Mouse (Mus musculus): ENCODE data around the gene Lrmda. TPM values are rescaled to one million over a fixed set of nuclear protein-coding genes. Genes with fewer than 3 reads are reported as not detected.

The Lrmda gene
- total RNA-seq, 2 experiments from 2014 or later = 0.57 to 0.62 TPM

- no peak for DNase-seq (ENCODE audit: low spot score in 2 of 2)
Measured at GRCm38 (mm10) chr14:22089866-22090470, 70.5 kb downstream of the Lrmda start.

- no peak for DNase-seq (ENCODE audit: low spot score in 2 of 2)
Measured at GRCm38 (mm10) chr14:22090778-22091211, 71.3 kb downstream of the Lrmda start.

- no peak for DNase-seq (ENCODE audit: low spot score in 2 of 2)
Measured at GRCm38 (mm10) chr14:22091306-22091705, 71.8 kb downstream of the Lrmda start.

- no peak for DNase-seq (ENCODE audit: low spot score in 2 of 2)
Measured at GRCm38 (mm10) chr14:22093124-22093523, 73.6 kb downstream of the Lrmda start.

GRCm38 (mm10) chr14:22101961-22102805 is 82.7 kb downstream of the Lrmda start:
- DNase-seq (ENCODE audit: low spot score in 2 of 2) = no peak

- no peak for DNase-seq (ENCODE audit: low spot score in 2 of 2)
Measured at GRCm38 (mm10) chr14:22105855-22106254, 86.3 kb downstream of the Lrmda start.

GRCm38 (mm10) chr14:22106777-22107176 is 87.3 kb downstream of the Lrmda start:
- DNase-seq (ENCODE audit: low spot score in 2 of 2) = no peak

- DNase-seq (ENCODE audit: low spot score in 2 of 2) = no peak
Measured at GRCm38 (mm10) chr14:22109423-22109822, 89.9 kb downstream of the Lrmda start.

GRCm38 (mm10) chr14:22113463-22114361 is 94.2 kb downstream of the Lrmda start:
- no peak for DNase-seq (ENCODE audit: low spot score in 2 of 2)

GRCm38 (mm10) chr14:22114651-22115351 is 95.3 kb downstream of the Lrmda start:
- DNase-seq (ENCODE audit: low spot score in 2 of 2) = no peak

GRCm38 (mm10) chr14:22118096-22118495 is 98.6 kb downstream of the Lrmda start:
- DNase-seq (ENCODE audit: low spot score in 2 of 2) = no peak

- no peak for DNase-seq (ENCODE audit: low spot score in 2 of 2)
Measured at GRCm38 (mm10) chr14:22118512-22118911, 99.0 kb downstream of the Lrmda start.

- DNase-seq (ENCODE audit: low spot score in 2 of 2) = no peak
Measured at GRCm38 (mm10) chr14:22126276-22126675, 106.8 kb downstream of the Lrmda start.

- no peak for DNase-seq (ENCODE audit: low spot score in 2 of 2)
Measured at GRCm38 (mm10) chr14:22126859-22127258, 107.3 kb downstream of the Lrmda start.

GRCm38 (mm10) chr14:22130950-22131585 is 111.6 kb downstream of the Lrmda start:
- no peak for DNase-seq (ENCODE audit: low spot score in 2 of 2)

GRCm38 (mm10) chr14:22139281-22139680 is 119.8 kb downstream of the Lrmda start:
- DNase-seq (ENCODE audit: low spot score in 2 of 2) = no peak

- no peak for DNase-seq (ENCODE audit: low spot score in 2 of 2)
Measured at GRCm38 (mm10) chr14:22144014-22144413, 124.5 kb downstream of the Lrmda start.

GRCm38 (mm10) chr14:22145863-22146262 is 126.4 kb downstream of the Lrmda start:
- DNase-seq (ENCODE audit: low spot score in 2 of 2) = no peak

GRCm38 (mm10) chr14:22146508-22147044 is 127.1 kb downstream of the Lrmda start:
- DNase-seq (ENCODE audit: low spot score in 2 of 2) = no peak
